In genomic region chr7:45842950-45843744, GRCm38 (mm10) we compare ENCODE assay signal across 26 mouse cellular contexts. TPM values are rescaled to one million over a fixed set of nuclear protein-coding genes. Genes with fewer than 3 reads are reported as not detected.
"Had no signal": no experiment of that assay in that cellular context is flagged by ENCODE, and none has a peak within 500 bp of the region (broad histone marks: within the 10 kb centered on the region; RNA-seq: fewer than 3 reads in every experiment).

No protein-coding gene starts in this region.

- DNase-seq: gastrocnemius, postnatal 14 days; gastrocnemius, postnatal 36 days; heart, adult 2 months; heart, postnatal 10 days; heart, postnatal 4 days; kidney, adult 11 months; kidney, adult 2 months; kidney, adult 9 months; kidney, postnatal 14 days; kidney, postnatal 36 days; layer of hippocampus, adult 9-11 months; layer of hippocampus, postnatal 36 days; left cerebral cortex, postnatal 4 days had no signal

- H3K4me2 ChIP-seq: heart, embryonic 12.5 days; hindbrain, embryonic 12.5 days; hindbrain, embryonic 14.5 days; intestine, embryonic 15.5 days; kidney, embryonic 15.5 days; limb, embryonic 13.5 days; limb, embryonic 15.5 days; liver, embryonic 12.5 days had no signal

- H3K9me3 ChIP-seq: hindbrain, embryonic 10.5 days; hindbrain, embryonic 12.5 days; intestine, embryonic 15.5 days; kidney, embryonic 15.5 days; limb, embryonic 13.5 days; limb, embryonic 15.5 days; liver, embryonic 12.5 days had no signal

- ATAC-seq: hindbrain, embryonic 16.5 days; inflammation-experienced regulatory T-cells, adult 6 months; liver, embryonic 12.5 days had no signal

- H3K4me3 ChIP-seq: heart, adult 2 months; heart, embryonic 12.5 days; hindbrain, embryonic 10.5 days; hindbrain, embryonic 12.5 days; intestine, embryonic 15.5 days; kidney, embryonic 15.5 days; limb, embryonic 13.5 days; limb, embryonic 15.5 days; liver, embryonic 12.5 days had no signal

- H3K36me3 ChIP-seq: heart, embryonic 12.5 days; hindbrain, embryonic 10.5 days; hindbrain, embryonic 12.5 days; intestine, embryonic 15.5 days; kidney, embryonic 15.5 days; limb, embryonic 13.5 days; limb, embryonic 15.5 days; liver, embryonic 12.5 days had no signal

- H3K9ac ChIP-seq: heart, embryonic 12.5 days; hindbrain, embryonic 12.5 days; hindbrain, embryonic 14.5 days; intestine, embryonic 15.5 days; kidney, embryonic 15.5 days; limb, embryonic 13.5 days; limb, embryonic 15.5 days; liver, embryonic 12.5 days had no signal

- H3K4me1 ChIP-seq: heart, embryonic 12.5 days; hindbrain, embryonic 12.5 days; intestine, embryonic 15.5 days; kidney, embryonic 15.5 days; limb, embryonic 13.5 days; limb, embryonic 15.5 days; liver, embryonic 12.5 days had no signal

- H3K27ac ChIP-seq: heart, adult 2 months; hindbrain, embryonic 10.5 days; hindbrain, embryonic 12.5 days; hindbrain, embryonic 14.5 days; intestine, embryonic 15.5 days; kidney, embryonic 15.5 days; kidney, postnatal 0 days; limb, embryonic 13.5 days; limb, embryonic 15.5 days; liver, embryonic 12.5 days had no signal

RNA-seq across cellular contexts. Expression of gene Kcnj14, which starts 18.6 kb away (rescaled TPM):
- total RNA-seq: liver, adult 2 months had no signal
- polyA plus RNA-seq: inflammation-experienced regulatory T-cells, adult 6 months had no signal

RNA-seq across cellular contexts. Expression of gene Grin2d, which starts 35.0 kb away (rescaled TPM):
- polyA plus RNA-seq: inflammation-experienced regulatory T-cells, adult 6 months had no signal
